Mouse (Mus musculus) thymus, adult 2 months (tissue): ENCODE measurements around the gene Fgfr2. TPM values are rescaled to one million over a fixed set of nuclear protein-coding genes. Genes with fewer than 3 reads are reported as not detected.
"Not testable (repeated sequence)": the region's sequence is repeated elsewhere in the genome, so short reads cannot be mapped to it uniquely, and the experiment has no call there.

Source experiments
- DNase-seq: peaks from one replicate; pipeline ENCODE4 v3.0.0; 2021
- H3K27ac ChIP-seq: fragments of 200-500 bp; 2 replicates; pipeline ENCODE4 v1.5.1; 2012; ENCODE audit warnings: low read length, control low read depth; ENCODE audit not compliant: control insufficient read depth, insufficient read depth
- H3K27me3 ChIP-seq: fragments of 200-500 bp; 2 replicates; pipeline ENCODE4 v1.6.1; 2012; ENCODE audit warnings: mild to moderate bottlenecking, low read length, moderate library complexity, mixed read lengths; ENCODE audit not compliant: control insufficient read depth, insufficient read depth
- H3K36me3 ChIP-seq: fragments of 200-500 bp; 2 replicates; pipeline ENCODE4 v1.6.1; 2012; ENCODE audit warnings: mild to moderate bottlenecking, low read length, moderate library complexity; ENCODE audit not compliant: control insufficient read depth, insufficient read depth
- H3K4me1 ChIP-seq: fragments of 200-500 bp; replicated peaks from 2 replicates; pipeline ENCODE4 v1.6.1; 2012; ENCODE audit warnings: low read length; ENCODE audit not compliant: control insufficient read depth, insufficient read depth
- H3K4me3 ChIP-seq: fragments of 200-500 bp; 2 replicates; pipeline ENCODE4 v1.5.1; 2012; ENCODE audit warnings: mild to moderate bottlenecking, low read length, control low read depth, moderate library complexity; ENCODE audit not compliant: control insufficient read depth, insufficient read depth
- CTCF ChIP-seq: fragments of 200-500 bp; IDR thresholded peaks from 2 replicates; pipeline ENCODE4 v1.5.1; 2012; ENCODE audit warnings: mild to moderate bottlenecking, control low read depth, low read length, moderate library complexity, borderline replicate concordance; ENCODE audit not compliant: control insufficient read depth, poor library complexity, insufficient read depth; ENCODE audit errors: extremely low read depth
- POLR2A ChIP-seq: fragments of 200-500 bp; IDR thresholded peaks from 2 replicates; pipeline ENCODE4 v1.6.1; 2012; ENCODE audit warnings: mild to moderate bottlenecking, low read length, control low read depth, moderate library complexity; ENCODE audit not compliant: control insufficient read depth, poor library complexity, insufficient read depth; ENCODE audit errors: extremely low read depth
- WGBS: fragments of 180-500 bp; shearing (Covaris S2); methylation state at CpG from one replicate; pipeline ENCODE4 v1.1.7; 2018; 5-methylcytosine and 5-hydroxymethylcytosine counted together
- polyA plus RNA-seq: library from polyadenylated mRNA; depleted of rRNA; stranded (reverse); fragments of >200 nt; gene quantifications from 2 replicates; pipeline ENCODE4 v1.2.3, GENCODE M21; 2012

Fgfr2 gene
- polyA plus RNA-seq, 1 experiment, result 12.1 TPM

GRCm38 (mm10) chr7:131417605-131418004, 1705.5 kb downstream of the Fgfr2 start:
- Histone ChIP-seq H3K27me3 (no peaks in the 10 kb centered on the region), H3K4me1 (no peaks in the 10 kb centered on the region), H3K27ac (no peak overlapping the region), H3K4me3 (no peak overlapping the region), H3K36me3 (no peaks in the 10 kb centered on the region)
- no peak for TF ChIP-seq POLR2A
- no peak for TF ChIP-seq CTCF
- no peak for DNase-seq

- H3K36me3 ChIP-seq, H3K27me3 ChIP-seq, H3K4me3 ChIP-seq, H3K27ac ChIP-seq, H3K4me1 ChIP-seq, DNase-seq: not testable (repeated sequence)
Observed at GRCm38 (mm10) chr7:131416742-131417141, 1706.4 kb downstream of the Fgfr2 start.

GRCm38 (mm10) chr7:131411941-131412270, 1711.2 kb downstream of the Fgfr2 start:
- no peak for DNase-seq
- no peak overlapping the region for H3K4me3 ChIP-seq
- 89% methylated on average over 2 of the region's 2 CpGs for WGBS

GRCm38 (mm10) chr7:131411221-131411940, 1711.8 kb downstream of the Fgfr2 start:
- DNase-seq, result no peak
- no peak overlapping the region for H3K4me3 ChIP-seq
- TF ChIP-seq CTCF (no peak), POLR2A (no peak)
- no peak overlapping the region for H3K27ac ChIP-seq
- WGBS, result 55% methylated on average over 10 of the region's 10 CpGs
- H3K36me3 ChIP-seq, result no peaks in the 10 kb centered on the region
- H3K27me3 ChIP-seq, result no peaks in the 10 kb centered on the region
- peaks cover 14% of the 10 kb centered on the region for H3K4me1 ChIP-seq

More at GRCm38 (mm10) chr7:131411941-131412270, 1711.2 kb downstream of the Fgfr2 start:
- H3K27ac ChIP-seq, result no peak overlapping the region
- H3K4me1 ChIP-seq, result peaks cover 14% of the 10 kb centered on the region
- no peak for TF ChIP-seq CTCF
- TF ChIP-seq POLR2A, result no peak
- H3K27me3 ChIP-seq, result no peaks in the 10 kb centered on the region
- no peaks in the 10 kb centered on the region for H3K36me3 ChIP-seq

- peak within 1 kb of the TSS; percentile 78 for H3K4me3 ChIP-seq
- TF ChIP-seq POLR2A (0 out of 2 replicates have a peak, but pooled peaks have one; percentile 32), CTCF (no peak)
- H3K36me3 ChIP-seq, result no peaks in the 10 kb centered on the region
- H3K27me3 ChIP-seq, result no peaks in the 10 kb centered on the region
- peak; percentile 100 for DNase-seq
- H3K27ac ChIP-seq, result no peak within 1 kb of the TSS
- under 1% methylated on average over 42 of the region's 42 CpGs for WGBS
- peaks cover 14% of the 10 kb centered on the region for H3K4me1 ChIP-seq
Observed at GRCm38 (mm10) chr7:131410416-131411058, 1712.6 kb downstream of the Fgfr2 start, which contains the start of the genes Ikzf5 and Acadsb. Gene Ikzf5, minus strand, starts transcription at chr7:131410521. Gene Acadsb, plus strand, starts transcription at chr7:131410601.

GRCm38 (mm10) chr7:131409988-131410385, 1713.2 kb downstream of the Fgfr2 start:
- Histone ChIP-seq H3K36me3 (no peaks in the 10 kb centered on the region), H3K4me1 (peaks cover 14% of the 10 kb centered on the region), H3K27ac (no peak overlapping the region), H3K4me3 (peak overlapping the region; percentile 78), H3K27me3 (no peaks in the 10 kb centered on the region)
- no peak for DNase-seq
- TF ChIP-seq POLR2A, result 0 out of 2 replicates have a peak, but pooled peaks have one; percentile 1
- no peak for TF ChIP-seq CTCF
- WGBS, result under 1% methylated on average over 38 of the region's 38 CpGs

GRCm38 (mm10) chr7:131409321-131409987, 1713.7 kb downstream of the Fgfr2 start:
- H3K4me3 ChIP-seq, result peak overlapping the region; percentile 78
- 7% methylated on average over 16 of the region's 16 CpGs for WGBS
- no peak overlapping the region for H3K27ac ChIP-seq
- no peaks in the 10 kb centered on the region for H3K27me3 ChIP-seq
- TF ChIP-seq POLR2A (no peak), CTCF (no peak)
- H3K36me3 ChIP-seq, result no peaks in the 10 kb centered on the region
- H3K4me1 ChIP-seq, result peaks cover 14% of the 10 kb centered on the region
- DNase-seq, result no peak

- H3K4me3 ChIP-seq, H3K4me1 ChIP-seq, DNase-seq, H3K27ac ChIP-seq, H3K27me3 ChIP-seq: not testable (repeated sequence)
- WGBS, result 98% methylated on average over 7 of the region's 7 CpGs
- H3K36me3 ChIP-seq, result peaks cover 29% of the 10 kb centered on the region
Observed at GRCm38 (mm10) chr7:131391761-131392160, 1731.4 kb downstream of the Fgfr2 start.
